Mouse (Mus musculus) kidney, adult 11 months (tissue): ENCODE data around the gene Slco1a5.
"Not testable (repeated sequence)": the region's sequence is repeated elsewhere in the genome, so short reads cannot be mapped to it uniquely, and the experiment has no call there.

Experiments used
- DNase-seq: peaks from one replicate; pipeline ENCODE4 v3.0.0; 2022

Gene Slco1a5

DNA sequence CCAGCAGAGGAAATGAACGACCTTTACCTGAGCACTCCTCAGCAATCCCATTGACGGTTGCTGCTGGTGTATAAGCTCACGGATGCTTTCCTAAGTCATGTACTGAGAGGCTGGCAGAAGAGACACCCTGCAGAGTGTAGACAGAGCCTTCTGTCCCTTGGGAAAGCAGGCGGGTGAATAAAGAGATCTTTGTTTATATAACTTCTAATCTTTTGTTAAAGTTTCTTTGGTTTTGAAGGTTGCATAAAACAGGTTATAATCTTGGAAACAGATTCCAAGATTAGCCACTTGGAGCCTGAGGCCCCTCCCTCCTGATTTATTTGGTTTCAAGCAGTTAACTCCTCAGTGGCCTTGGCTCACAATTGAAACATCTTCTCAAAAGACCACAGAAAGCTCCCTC is at the start of gene Slco1a5:
Gene Slco1a5 (minus strand): TSS at position 101 of the 400 bp plus-strand sequence.
- no peak for DNase-seq

DNA sequence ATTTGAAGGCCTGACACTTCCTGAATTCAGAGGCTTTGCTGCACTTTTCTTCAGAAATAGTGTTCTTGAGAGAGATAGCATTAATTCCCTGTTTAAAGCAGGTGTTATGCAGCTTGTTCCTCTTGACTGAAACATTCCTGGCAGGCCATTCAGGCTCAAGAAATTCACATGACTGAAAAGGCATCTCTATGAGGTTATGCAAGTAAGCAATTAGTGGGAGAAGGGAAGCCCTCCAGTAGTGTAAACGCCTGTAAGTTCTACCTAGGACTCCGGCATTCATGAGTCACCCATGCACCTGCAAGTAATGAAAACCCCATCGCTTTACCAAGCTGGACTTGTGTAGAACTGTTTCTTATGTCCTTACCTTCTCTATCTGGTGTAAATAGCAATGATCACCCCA is 46.8 kb upstream of the Slco1a5 start:
- no peak for DNase-seq

DNA sequence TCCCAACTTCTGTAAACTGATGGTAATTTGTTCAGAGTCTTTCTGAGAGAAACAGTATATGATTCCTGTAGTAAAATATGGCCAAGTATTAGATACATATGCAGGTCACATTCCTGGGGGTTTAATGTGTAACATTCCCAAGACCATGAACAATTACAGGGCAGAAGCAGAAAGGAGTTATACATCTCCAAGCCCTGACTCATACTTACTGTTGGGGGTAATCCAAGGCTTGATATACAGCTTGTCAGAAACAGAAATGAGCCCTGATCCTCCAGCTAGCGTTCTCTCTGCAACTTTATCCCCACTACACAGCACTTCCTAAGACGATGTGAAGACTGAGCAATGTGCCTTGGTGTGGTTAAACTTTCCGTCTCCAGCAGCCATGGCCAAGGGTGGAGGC is 44.8 kb upstream of the Slco1a5 start:
- DNase-seq: no peak

DNA sequence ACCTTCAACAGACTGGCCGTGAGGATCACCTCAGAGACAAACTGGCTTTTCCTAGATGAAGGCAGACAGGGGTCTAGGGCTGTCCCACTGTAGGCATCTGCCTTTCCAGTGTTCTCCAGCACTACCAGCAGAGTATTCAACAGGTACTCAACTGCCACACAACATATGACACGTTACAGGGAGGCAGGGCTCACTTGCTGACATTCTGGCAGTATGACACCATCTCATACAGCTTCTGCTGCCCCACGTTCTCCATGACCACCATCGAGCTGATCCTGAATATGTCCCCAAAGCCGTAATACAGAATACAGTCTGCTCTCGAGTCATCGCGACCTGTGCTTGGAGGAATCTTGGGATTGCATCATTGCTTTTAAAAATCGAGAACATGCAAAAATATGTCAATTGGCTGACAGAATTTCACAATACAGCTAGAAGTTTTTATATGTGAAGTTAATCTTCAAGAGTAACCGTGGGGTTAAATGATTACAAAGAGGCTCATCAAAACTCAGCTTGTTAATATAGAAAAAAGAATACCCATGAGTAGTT is 43.8 kb upstream of the Slco1a5 start:
- DNase-seq: no peak

DNA sequence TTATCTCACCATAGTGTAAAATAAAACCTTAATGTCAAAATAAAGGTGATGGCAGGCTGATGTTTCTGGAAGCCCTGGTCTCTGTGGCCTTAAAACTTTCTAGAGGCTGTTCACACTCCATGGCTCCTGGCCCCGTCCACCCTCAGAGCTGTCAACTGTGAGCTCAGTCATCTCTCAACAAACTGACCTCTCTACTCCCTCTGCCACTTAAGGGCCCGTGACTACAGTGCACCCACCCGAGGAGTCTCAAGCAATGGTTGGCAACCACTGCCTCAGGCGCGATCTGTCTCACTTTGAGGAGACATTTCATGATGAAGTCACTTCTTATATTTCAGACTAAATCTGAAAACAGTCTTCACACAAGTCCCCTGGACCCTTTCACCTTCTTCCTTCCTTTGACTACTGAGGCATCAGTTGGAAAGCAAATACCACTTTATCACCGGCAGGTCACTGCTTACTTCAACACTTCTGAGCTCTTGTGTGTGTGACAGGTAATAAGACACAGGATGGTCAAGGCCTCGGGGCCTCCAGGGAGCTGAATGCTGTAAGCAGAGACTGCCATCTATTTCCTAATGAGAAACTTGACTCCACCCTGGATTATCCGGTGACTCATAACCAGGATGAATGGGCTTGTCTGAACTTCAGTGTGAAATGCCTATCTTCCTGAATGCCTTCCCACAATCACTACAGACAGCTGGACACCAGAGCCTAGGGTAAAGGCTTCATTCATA is 43.1 kb upstream of the Slco1a5 start:
- DNase-seq: no peak

DNA sequence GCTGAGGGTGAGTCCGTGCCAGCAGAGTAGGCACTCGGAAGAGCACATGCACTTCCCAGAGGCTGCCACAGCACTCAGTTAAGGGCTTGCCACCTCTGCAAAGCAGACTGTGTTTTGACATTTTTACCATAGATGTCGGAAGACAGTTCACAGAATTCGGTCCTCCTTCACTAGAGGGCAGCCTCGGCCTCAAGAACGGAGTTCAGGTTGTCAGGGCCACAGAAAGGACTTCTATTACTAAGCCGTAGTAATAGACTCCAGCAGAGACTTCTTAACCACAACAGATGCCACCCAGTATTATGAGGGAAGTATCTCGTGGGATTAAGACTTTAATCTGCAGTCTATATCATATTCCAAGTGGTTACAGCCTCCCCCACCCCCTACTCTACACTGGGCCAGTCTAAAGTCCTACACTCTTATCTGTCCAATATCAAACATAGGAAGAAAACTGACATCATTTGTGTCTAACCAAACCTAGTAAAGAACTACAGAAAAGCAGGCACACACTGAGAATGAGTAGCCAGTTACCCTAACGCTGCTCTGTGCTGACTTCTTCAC is 40.3 kb upstream of the Slco1a5 start:
- no peak for DNase-seq

DNA sequence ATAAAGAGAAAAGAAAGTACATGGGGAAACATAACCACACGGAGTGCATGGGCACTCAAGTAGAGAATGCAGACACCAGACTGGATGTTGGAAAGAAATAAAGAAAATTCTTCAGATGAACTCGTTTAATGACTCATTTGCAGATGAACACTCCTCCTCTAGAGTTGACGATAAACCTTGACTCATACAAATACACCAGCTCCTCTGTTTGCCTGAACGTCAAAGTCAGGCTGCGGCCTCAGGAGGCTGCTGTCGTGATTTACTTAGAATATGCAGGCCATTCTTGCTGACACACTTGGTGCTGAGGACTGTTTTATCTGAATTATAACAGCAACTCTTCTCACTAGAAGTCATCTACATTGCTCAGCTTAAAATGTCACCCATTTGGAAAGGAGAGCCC is 39.3 kb upstream of the Slco1a5 start:
- DNase-seq: no peak

DNA sequence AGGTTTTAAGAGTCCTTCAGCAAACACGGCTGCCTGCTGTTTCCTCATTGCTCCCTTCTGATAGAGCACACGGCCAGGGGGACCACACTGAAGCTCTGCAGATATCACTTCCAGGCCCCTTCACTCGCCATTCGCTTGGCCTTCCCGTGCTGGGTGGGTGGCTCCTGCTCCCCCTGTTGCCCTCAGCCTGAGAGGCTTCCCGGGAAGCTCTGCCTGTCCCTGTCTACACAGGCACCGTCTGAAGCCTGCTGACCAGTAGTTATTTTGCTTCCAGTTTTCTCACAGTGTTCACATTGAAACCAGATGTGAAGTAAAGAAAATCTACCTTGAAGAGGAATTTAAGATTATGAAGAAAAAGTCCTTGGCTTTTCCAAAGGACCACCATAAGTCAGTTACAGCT is 34.3 kb upstream of the Slco1a5 start:
- DNase-seq: no peak

DNA sequence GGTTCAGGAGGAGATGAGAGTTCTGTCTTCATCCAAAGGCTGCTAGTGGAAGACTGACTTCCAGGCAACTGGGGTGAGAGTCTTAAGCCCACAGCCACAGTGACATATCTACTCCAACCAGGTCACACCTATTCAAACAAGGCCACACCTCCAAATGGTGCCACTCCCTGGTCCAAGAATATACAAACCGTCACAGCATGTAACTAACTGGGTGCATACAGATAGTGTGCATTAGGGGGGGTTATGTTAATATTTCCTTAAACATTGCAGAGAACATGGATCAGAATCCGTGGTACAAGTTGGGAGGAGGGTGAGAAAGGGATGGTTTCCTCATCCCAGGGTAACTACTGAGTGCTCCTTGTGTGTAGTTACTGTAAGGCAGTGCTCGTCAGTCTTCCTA is 29.3 kb upstream of the Slco1a5 start:
- DNase-seq: not testable (repeated sequence)

DNA sequence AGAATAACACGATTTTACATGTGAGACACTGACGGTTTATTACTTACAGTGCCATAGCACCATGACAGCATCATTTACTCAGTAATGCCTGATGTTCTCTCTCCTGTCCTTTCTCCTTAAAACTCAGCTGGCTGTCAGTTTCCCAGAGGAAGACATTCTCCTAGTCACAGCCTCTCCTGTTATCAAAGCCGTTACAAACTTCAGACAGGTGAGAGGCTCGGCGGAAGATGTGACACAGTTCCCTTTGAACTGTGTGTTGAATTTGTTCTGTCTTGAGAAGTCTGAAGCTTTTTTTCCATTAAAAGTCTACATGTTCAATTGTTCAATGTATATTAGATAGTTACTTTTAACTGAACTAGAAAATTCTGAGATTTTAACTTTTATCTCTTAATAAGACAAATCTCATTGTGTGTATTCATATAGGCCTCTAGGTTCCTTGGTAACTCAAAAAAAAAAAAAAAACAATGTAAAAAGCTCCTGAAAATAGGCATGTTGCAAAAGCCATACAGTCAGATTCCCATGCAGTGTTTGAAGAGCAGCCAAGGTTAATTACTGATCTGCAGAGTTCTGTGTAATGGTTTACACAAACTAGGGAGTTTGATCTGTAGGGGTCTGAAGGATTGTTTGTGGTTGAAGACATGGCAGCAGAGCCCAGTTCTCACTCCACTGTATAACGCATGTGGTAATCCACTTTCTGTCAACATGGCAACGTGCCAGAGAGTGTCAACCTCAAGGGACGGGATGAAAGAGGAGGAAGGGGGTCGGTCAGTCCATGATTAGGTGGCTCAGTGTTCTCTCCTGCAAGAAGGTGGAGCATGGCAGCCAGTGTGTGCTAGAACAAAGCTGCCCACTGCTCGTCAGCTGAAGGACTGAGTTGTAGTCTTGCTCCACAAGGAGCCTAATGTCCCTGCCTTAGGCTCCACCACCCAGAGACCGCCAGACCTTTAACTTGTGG is 24.9 kb upstream of the Slco1a5 start:
- DNase-seq: no peak

DNA sequence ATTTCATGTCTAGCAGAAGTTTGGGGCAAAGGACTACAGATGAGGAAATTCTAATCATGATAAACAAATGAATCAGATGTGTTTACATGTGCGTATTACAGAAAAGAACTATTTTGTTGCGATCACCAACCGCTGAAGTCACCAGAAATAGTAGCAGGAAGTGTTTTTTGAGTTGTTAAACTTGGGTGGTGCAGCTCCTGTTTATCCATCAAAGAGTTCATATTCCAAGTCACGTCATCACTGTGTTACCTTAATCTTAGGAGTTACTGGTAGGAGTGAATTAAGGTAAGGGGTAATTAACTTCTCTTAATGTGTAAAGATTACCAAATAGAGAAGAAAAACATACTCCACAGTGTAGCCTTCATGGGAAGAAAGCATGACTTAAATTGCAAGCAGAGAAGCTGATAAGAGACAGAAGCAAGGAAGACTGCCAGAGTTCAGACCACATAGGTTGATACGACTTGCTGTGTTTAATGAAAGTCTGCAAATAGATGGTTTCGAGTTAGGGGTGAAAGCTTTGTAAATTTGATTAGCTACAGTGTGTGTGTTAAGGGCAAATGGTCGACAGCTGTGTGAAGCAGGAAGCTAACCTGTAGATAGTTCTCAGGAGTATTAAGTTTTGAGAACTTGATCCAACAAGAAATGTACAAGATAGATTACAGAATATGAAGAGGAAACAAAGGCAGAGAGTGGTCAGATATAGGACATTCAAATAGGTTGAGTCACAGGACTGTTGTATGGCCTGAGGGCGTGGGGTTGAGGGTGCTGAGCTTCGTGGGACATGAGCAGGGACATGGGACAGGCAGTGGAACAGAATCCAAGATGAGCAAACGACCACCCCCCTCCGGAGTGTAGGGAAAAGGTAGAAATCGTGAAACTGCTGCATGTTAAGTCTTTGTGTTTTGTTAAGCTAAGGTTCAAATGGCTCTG is 23.7 kb upstream of the Slco1a5 start:
- DNase-seq: no peak

DNA sequence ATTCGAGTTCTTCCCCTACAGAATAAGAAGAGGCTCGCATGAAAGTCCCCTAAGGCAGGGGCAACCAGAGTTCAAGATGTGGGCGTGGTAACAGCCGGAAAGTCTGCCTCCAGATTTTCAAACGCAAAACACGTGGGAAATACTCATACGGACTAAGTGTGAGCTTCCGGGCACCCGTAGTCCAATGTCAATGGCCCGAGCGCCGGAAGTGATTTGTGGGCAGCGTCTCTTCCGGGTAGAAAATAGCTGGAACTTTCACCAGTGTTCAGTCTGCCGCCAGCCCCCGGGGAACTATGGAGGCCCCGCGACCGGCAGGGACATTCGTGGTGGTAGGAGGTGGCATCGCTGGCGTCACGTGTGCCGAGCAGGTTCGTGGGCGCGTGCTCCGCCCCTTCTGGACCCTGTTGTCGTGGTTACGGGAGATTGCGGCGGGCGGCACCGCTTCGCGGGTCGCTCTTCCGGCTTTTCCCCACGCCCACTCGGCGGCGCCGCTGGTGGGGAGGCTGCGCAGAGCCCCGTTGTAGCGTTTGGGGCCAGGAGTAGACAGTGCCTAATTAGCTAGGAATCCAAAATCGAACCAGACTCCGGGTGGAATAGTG is 22.8 kb upstream of the Slco1a5 start, which contains the start of gene Pyroxd1:
Gene Pyroxd1 (plus strand): TSS at position 215 of the 599 bp plus-strand sequence.
- DNase-seq: peak; percentile 83

DNA sequence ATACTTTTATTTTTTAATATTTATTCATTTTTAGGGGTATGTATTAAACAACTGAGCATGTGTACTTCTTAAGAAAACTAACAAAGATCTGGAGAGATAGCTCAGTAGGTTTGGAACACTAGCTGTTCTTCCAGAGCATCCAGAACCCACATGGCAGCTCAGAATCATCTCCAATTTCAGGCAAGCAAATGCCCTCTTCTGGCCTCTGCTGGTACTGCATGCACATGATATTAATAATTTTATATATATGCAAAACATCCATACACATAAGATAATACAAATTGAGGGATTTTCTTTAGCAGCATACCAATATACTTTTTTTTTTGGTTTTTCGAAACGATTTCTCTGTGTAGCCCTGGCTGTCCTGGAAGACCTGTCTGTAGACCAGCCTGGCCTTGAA is 20.8 kb upstream of the Slco1a5 start:
- DNase-seq: no peak

DNA sequence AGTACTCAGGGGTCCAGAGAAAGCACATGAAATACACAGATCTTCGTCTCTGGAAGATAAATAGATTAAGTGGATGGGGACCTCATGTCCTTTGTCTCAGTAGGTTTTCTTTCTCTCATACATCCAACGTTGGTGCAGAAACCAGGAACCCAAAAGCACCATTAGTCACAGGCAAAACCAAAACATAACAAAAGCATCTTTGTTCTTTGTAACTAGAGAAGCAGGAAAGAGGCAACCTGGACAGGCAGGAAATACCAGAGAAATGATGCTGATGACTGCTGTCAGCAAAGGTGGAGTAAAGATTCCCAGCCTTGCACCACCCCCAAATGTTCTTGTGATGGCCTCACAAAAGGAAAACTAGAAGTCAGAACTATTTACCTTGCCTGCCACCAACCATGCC is 16.8 kb upstream of the Slco1a5 start:
- no peak for DNase-seq

DNA sequence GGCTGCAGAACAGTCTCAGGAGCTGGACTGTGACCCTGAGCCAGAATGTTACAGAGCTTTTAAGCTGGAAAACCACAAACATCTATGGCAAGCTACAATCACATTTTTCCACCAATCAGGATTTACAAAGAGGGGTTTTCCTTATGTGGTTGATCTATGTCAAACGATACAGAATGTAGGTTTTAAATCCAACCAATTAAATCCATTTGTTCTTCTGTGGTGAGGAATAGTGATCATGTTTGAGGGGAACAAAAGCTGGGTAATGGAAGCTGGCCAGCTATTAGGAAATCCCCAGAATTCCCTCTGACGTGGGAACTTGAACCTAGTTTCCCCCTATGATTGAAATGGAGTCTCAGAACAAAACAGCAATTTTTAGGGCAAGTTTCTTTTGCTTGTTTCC is 16.2 kb upstream of the Slco1a5 start:
- DNase-seq: no peak

DNA sequence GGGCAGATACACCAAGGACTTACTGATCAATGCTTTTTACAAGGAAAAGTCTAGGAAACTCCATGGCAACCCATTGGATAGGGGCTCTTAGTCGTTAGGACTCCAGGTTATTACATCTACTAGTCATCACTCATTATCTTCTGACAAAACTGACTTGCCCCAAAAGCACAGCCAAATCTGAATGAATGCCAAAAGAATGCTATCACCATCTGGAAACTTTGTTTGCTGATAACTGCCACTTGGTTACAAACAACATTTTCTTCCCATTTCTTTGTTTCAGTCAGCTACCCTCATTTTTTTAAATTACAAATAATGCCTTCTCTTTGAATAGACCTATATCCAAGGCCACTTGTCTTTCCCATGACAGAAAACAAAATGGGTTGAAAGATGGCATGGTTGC is 6.4 kb upstream of the Slco1a5 start:
- no peak for DNase-seq

DNA sequence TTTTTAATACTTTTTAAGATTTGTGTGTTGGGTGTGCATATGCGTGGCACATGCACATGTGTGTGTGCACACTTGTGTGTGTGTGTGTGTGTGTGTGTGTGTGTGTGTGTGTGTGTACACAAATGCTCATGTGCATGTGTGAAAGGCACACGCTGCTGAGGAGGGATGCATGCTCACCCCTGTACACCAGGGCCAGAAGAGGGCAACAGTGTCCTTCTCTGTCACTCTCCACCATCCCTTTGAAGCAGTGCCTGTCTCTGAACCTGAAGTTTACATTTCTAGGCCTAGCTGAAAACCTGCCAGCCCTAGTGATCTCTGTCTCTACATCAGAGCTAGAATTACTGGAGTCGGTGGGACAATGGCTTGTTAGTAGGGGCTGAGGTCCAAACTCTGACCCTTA is 3.8 kb upstream of the Slco1a5 start:
- no peak for DNase-seq

DNA sequence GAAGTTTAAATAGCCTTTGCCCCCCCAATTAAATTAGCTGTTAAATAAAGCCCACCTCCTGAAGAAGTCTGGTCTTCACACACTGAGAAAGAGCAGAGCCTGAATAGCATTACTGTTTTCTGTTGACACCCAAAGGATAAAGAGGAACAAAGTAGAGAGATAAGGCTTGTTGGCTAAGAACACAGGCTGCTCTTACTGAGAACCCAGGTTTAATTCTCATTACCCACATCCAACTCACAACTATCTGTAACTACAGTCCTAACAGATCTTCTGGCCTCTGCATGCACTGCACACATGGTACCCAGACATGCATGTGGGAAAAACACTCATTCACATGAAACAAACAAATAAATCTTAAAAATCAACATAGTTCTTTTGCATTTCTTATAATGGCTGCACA is 5.7 kb downstream of the Slco1a5 start:
- no peak for DNase-seq

DNA sequence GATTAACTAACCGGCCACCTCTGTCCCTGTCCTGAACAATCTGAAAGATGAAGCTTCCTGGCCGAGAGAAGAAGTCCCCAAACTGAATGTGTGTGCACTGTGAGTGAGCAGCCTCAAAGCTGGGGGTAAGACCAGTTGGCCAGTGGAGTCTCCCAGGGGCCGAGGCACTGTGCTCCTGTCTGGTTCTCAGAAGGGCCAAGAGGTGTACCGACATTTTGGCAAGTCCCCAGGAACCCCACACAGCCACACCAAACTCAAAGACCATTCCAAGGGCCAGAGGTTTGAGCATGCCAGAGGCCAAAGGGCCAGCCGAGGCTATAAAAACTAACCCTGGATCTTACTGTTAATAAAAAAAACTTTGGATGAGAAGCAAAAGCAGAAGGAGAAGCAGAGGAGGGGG is 8.5 kb downstream of the Slco1a5 start:
- DNase-seq: no peak

DNA sequence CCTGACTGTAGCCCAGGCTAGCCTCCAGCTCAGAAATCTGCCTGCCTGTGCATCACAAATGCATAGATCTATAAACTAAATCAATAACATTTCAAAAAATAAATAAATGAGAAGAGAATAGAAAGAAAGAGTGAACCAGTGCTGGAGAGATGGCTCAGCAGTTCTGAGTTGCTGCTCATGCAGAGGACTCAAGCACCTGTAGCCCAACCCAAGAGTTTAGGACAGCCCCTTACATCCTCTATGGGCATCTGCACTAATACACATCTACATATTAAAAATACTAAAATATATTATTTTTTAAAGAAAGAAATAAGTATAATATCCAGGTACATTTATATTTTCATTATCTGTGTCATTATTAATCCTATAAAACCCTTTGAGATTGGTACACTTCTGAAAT is 17.7 kb downstream of the Slco1a5 start:
- DNase-seq: no peak

DNA sequence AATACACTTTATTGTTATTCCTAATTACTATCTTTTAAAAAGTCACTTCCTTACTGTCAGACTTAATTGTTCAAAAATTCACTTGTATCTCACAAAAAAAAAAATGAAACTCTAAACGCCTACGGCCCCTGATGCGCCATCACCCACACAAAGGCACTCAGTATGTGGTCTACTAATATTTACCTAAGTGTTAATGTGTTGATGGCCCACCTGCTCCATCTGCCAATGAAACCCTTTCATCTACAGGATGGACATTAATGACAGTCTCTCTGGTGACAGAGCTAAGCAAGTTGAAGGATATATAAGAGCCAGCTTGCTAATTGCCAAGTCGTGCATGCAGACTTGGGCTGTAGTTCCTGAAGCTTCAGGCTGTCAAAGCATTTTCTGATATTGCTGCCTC is 24.7 kb downstream of the Slco1a5 start, which contains the start of gene Iapp:
Gene Iapp (plus strand): TSS at position 326 of the 400 bp plus-strand sequence.
- no peak for DNase-seq
